Mouse (Mus musculus) layer of hippocampus, postnatal 10 days (tissue): ENCODE results near the gene Ccdc9. TPM values are rescaled to one million over a fixed set of nuclear protein-coding genes. Genes with fewer than 3 reads are reported as not detected.
"Not testable (repeated sequence)": the region's sequence is repeated elsewhere in the genome, so short reads cannot be mapped to it uniquely, and the experiment has no call there.

Experiments
- DNase-seq, 2 experiments: peaks; one replicate each; pipeline ENCODE4 v3.0.0; 2021; ENCODE audit warnings: low spot score in 2 of 2
- total RNA-seq, 2 experiments: library from RNA; stranded (reverse); gene quantifications; 2 replicates each; pipeline ENCODE4 v1.2.3; 2021

Gene Ccdc9
- total RNA-seq, 2 experiments from 2014 or later: 81.4 to 98.8 TPM

GRCm38 (mm10) chr7:16308555-16309317 is 22.1 kb upstream of the Ccdc9 start:
- peak in 1 of 2 experiments; percentile 31 for DNase-seq

GRCm38 (mm10) chr7:16308093-16308492 is 21.5 kb upstream of the Ccdc9 start, which contains the start of gene Bbc3:
TSS of gene Bbc3 (plus strand) at chr7:16308393.
- not testable (repeated sequence) for DNase-seq

- DNase-seq: not testable (repeated sequence)
Observed at GRCm38 (mm10) chr7:16307141-16307540, 20.5 kb upstream of the Ccdc9 start.

GRCm38 (mm10) chr7:16299419-16300035 is 12.9 kb upstream of the Ccdc9 start:
- peak; percentile 95 to 97 for DNase-seq

GRCm38 (mm10) chr7:16298927-16299326 is 12.3 kb upstream of the Ccdc9 start:
- no peak for DNase-seq

GRCm38 (mm10) chr7:16297616-16298015 is 11.0 kb upstream of the Ccdc9 start:
- no peak for DNase-seq

GRCm38 (mm10) chr7:16296766-16297390 is 10.3 kb upstream of the Ccdc9 start:
- peak; percentile 82 to 85 for DNase-seq

GRCm38 (mm10) chr7:16296146-16296545 is 9.6 kb upstream of the Ccdc9 start:
- no peak for DNase-seq

- peak; percentile 64 to 78 for DNase-seq
Observed at GRCm38 (mm10) chr7:16295321-16295900, 8.8 kb upstream of the Ccdc9 start.

GRCm38 (mm10) chr7:16294837-16295236 is 8.2 kb upstream of the Ccdc9 start:
- DNase-seq: peak; percentile 96 to 97

GRCm38 (mm10) chr7:16294346-16294745 is 7.8 kb upstream of the Ccdc9 start:
- DNase-seq: no peak

- DNase-seq: no peak
Observed at GRCm38 (mm10) chr7:16287791-16288190, 1.2 kb upstream of the Ccdc9 start.

- no peak for DNase-seq
Observed at GRCm38 (mm10) chr7:16287016-16287415, 421 bp upstream of the Ccdc9 start.

GRCm38 (mm10) chr7:16285450-16286025 is 1.1 kb downstream of the Ccdc9 start:
- DNase-seq: peak; percentile 56 to 61

- DNase-seq: no peak
Observed at GRCm38 (mm10) chr7:16284904-16285303, 1.7 kb downstream of the Ccdc9 start.

- DNase-seq: no peak
Observed at GRCm38 (mm10) chr7:16284001-16284400, 2.6 kb downstream of the Ccdc9 start.

- no peak for DNase-seq
Observed at GRCm38 (mm10) chr7:16282334-16282733, 4.3 kb downstream of the Ccdc9 start.

GRCm38 (mm10) chr7:16280721-16281120 is 5.9 kb downstream of the Ccdc9 start:
- DNase-seq: no peak

GRCm38 (mm10) chr7:16274922-16275890 is 11.4 kb downstream of the Ccdc9 start:
- no peak for DNase-seq

GRCm38 (mm10) chr7:16273766-16274140 is 12.8 kb downstream of the Ccdc9 start:
- no peak for DNase-seq
